Comparison of ENCODE assay signal across 9 mouse cellular contexts in genomic region chr6:53290215-53290990, GRCm38 (mm10). TPM values are rescaled to one million over a fixed set of nuclear protein-coding genes. Genes with fewer than 3 reads are reported as not detected.
DNase-seq lines count a peak whose midpoint lies in the region; ATAC-seq and TF ChIP-seq lines count a peak whose summit lies in the region.
"Had no signal": no experiment of that assay in that cellular context is flagged by ENCODE, and none has a peak within 500 bp of the region (broad histone marks: within the 10 kb centered on the region; RNA-seq: fewer than 3 reads in every experiment).

No protein-coding gene starts in this region.

- H3K36me3 ChIP-seq in heart, postnatal 0 days (replicated peaks; ENCODE audit: control insufficient read depth, insufficient read depth, low read length) = no peaks in the 10 kb centered on the region

- WGBS in heart, postnatal 0 days = 37% methylated on average over 8 of the region's 8 CpGs

- H3K27me3 ChIP-seq in heart, postnatal 0 days (ENCODE audit: control insufficient read depth, insufficient read depth, low read length) = no peaks in the 10 kb centered on the region

- H3K4me2 ChIP-seq in heart, postnatal 0 days (ENCODE audit: low read depth, low read length) = peak overlapping the region; percentile 97
- H3K4me2 ChIP-seq: hindbrain, embryonic 14.5 days had no signal

- DNase-seq in heart, adult 11 months = peak; percentile 85
- DNase-seq in heart, postnatal 25 days (ENCODE audit: low spot score) = no peak
- peak; percentile 60 for DNase-seq in Muller cell, postnatal 12 days (ENCODE audit: inconsistent ontology term)
- peak; percentile 62 for DNase-seq in heart, postnatal 0 days (ENCODE audit: low spot score)
- DNase-seq in yolk sac, embryonic 10.5 days (ENCODE audit: low spot score) = no peak
- no peak for DNase-seq in right cerebral cortex, postnatal 14 days
- DNase-seq in thymus, postnatal 10 days (ENCODE audit: low spot score in 2 of 2) = no peak

- no peak for ATAC-seq in heart, postnatal 0 days (ENCODE audit: insufficient read depth, low read depth)

- H3K4me1 ChIP-seq in embryonic fibroblast, embryonic 13.5 days (ENCODE audit: control insufficient read depth, insufficient read depth, low read length) = peaks cover 6% of the 10 kb centered on the region
- peaks cover 21% of the 10 kb centered on the region for H3K4me1 ChIP-seq in heart, postnatal 0 days (ENCODE audit: control insufficient read depth, insufficient read depth)

- H3K9ac ChIP-seq in heart, postnatal 0 days (replicated peaks; ENCODE audit: low read depth, low read length) = 0 out of 2 replicates have a peak overlapping the region, but pooled peaks have one; percentile 4
- H3K9ac ChIP-seq: hindbrain, embryonic 14.5 days had no signal

- TF ChIP-seq CTCF in embryonic fibroblast, embryonic 13.5 days (IDR thresholded peaks at IDR 0.05; ENCODE audit: borderline replicate concordance, insufficient read depth, low read length) = peak; percentile 30; the same call in 1 of the 2 replicates
- TF ChIP-seq CTCF in heart, postnatal 0 days (IDR thresholded peaks at IDR 0.05; ENCODE audit: low read depth) = peak; percentile 56

- intact Hi-C loops in heart, postnatal 25 days (cut with DNase I) = no loop called here

- H3K9me3 ChIP-seq in heart, postnatal 0 days (replicated peaks; ENCODE audit: control insufficient read depth, low read length) = no peaks in the 10 kb centered on the region

- no peak for TF ChIP-seq POLR2A in embryonic fibroblast, embryonic 13.5 days (IDR thresholded peaks at IDR 0.05; ENCODE audit: low read depth, low read length)

- no peak overlapping the region for H3K27ac ChIP-seq in embryonic fibroblast, embryonic 13.5 days (ENCODE audit: insufficient read depth, low read length)
- H3K27ac ChIP-seq in heart, postnatal 0 days (ENCODE audit: low read depth) = peak overlapping the region; percentile 56
- H3K27ac ChIP-seq: hindbrain, embryonic 14.5 days had no signal

- no peak overlapping the region for H3K4me3 ChIP-seq in embryonic fibroblast, embryonic 13.5 days (ENCODE audit: insufficient read depth, low read length)
- peak overlapping the region; percentile 95 for H3K4me3 ChIP-seq in heart, postnatal 0 days (ENCODE audit: low read depth, low read length)

- no peak for TF ChIP-seq EP300 in heart, postnatal 0 days (IDR thresholded peaks at IDR 0.05; ENCODE audit: low read depth)

RNA-seq across cellular contexts. Expression of gene Creb5, which starts 3.3 kb away (rescaled TPM):
- 10 to 100 TPM in 1 of 2 experiments, 1 to 10 TPM in 1; 9.3 to 10.9 TPM for total RNA-seq in heart, postnatal 25 days (2021)
- polyA plus RNA-seq in embryonic fibroblast, embryonic 13.5 days (2011; ENCODE audit: insufficient read length, low read depth, missing spikeins) = 4.5 and 7.4 TPM in 2 replicates
- total RNA-seq in heart, postnatal 0 days (2014; rRNA removed; ENCODE audit: low replicate concordance) = 17.8 and 31.8 TPM in 2 replicates
- polyA plus RNA-seq in heart, postnatal 0 days (2015; fragmentation: Nextera tagmentation; extraction: Ambion mirVana) = 11.6 and 13.5 TPM in 2 replicates

Comparison
In these comparisons a context has a peak if more than half of its experiments do, and no peak if none do; other contexts are left out.
1. DNase-seq: peak in heart, adult 11 months (single experiment), Muller cell, postnatal 12 days (single experiment) and heart, postnatal 0 days (single experiment); none in heart, postnatal 25 days (single experiment), yolk sac, embryonic 10.5 days (single experiment), right cerebral cortex, postnatal 14 days (single experiment) and thymus, postnatal 10 days (0 of 2).